Mouse (Mus musculus) hindbrain, embryonic 14.5 days (tissue): ENCODE measurements at regions not wholly inside any gene's neighbourhood (a gene's known extent, or its start where the extent isn't known, plus 50 kb on each side); places are given as distances from the start of the nearest gene placed in this dataset.

ENCODE experiments used
- ATAC-seq: fragments of 200-750 bp; cut with Nextera tagmentation; 2 replicates; pipeline ENCODE4 v1.8.0; 2017; ENCODE audit warnings: moderate number of reproducible peaks, mild to moderate bottlenecking, moderate TSS enrichment, moderate library complexity; ENCODE audit not compliant: low FRiP score
- DNase-seq: peaks from one replicate; pipeline ENCODE4 v3.0.0-alpha.2; 2015; ENCODE audit warnings: low spot score
- H3K27ac ChIP-seq: fragments of 300-500 bp; sonication (generic); 2 replicates; pipeline ENCODE4 v1.5.1; 2014; ENCODE audit warnings: mild to moderate bottlenecking, moderate library complexity
- H3K27me3 ChIP-seq: fragments of 300-500 bp; sonication (generic); 2 replicates; pipeline ENCODE4 v1.6.1; 2014; ENCODE audit warnings: mild to moderate bottlenecking, low read length, mixed read lengths; ENCODE audit not compliant: control insufficient read depth, insufficient read depth
- H3K36me3 ChIP-seq: fragments of 300-500 bp; sonication (generic); replicated peaks from 2 replicates; pipeline ENCODE4 v1.6.1; 2014; ENCODE audit not compliant: control insufficient read depth, insufficient read depth
- H3K4me1 ChIP-seq: fragments of 300-500 bp; sonication (generic); replicated peaks from 2 replicates; pipeline ENCODE4 v1.6.1; 2014; ENCODE audit warnings: antibody characterized with exemption, low read length, mixed read lengths; ENCODE audit not compliant: control insufficient read depth, insufficient read depth
- H3K4me2 ChIP-seq: fragments of 300-500 bp; sonication (generic); replicated peaks from 2 replicates; pipeline ENCODE4 v1.6.1; 2014; ENCODE audit warnings: mild to moderate bottlenecking, moderate library complexity
- H3K4me3 ChIP-seq: fragments of 300-500 bp; sonication (generic); replicated peaks from 2 replicates; pipeline ENCODE4 v1.5.1; 2014; ENCODE audit warnings: mild to moderate bottlenecking, low read length
- H3K9ac ChIP-seq: fragments of 300-500 bp; sonication (generic); 2 replicates; pipeline ENCODE4 v1.6.1; 2014
- H3K9me3 ChIP-seq: fragments of 300-500 bp; sonication (generic); 2 replicates; pipeline ENCODE4 v1.6.1; 2016; ENCODE audit warnings: low read length; ENCODE audit not compliant: control insufficient read depth
- WGBS: fragments of 180-500 bp; shearing (Covaris S2); extraction: QIAGEN DNeasy Blood & Tissue Kit; methylation state at CpG from one replicate; pipeline ENCODE4 v1.1.7; 2014; 5-methylcytosine and 5-hydroxymethylcytosine counted together

DNA sequence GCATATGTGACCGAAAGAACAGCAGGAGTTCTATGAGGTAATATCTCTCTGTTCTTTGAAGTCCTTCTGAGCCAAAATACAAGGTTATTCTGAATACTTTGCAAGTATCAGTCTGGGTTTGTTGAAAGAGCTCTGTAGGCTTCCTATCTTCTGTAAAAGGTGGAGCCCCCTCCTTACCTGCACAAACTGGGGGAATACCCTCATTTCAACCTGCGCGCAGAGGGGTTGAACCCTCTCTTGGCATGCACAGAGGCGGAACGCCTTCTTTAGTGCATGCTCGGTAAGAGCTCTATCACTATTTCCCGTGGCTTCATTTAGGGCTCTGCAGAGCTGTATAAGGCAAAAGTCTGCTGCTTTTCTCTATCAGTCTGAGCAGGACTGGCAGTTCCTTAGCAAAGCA, 113.0 kb upstream of the Klf3 start:
- Histone ChIP-seq H3K9me3 (peaks cover 6% of the 10 kb centered on the region; the same call in 1 of the 2 replicates), H3K4me2 (no peak overlapping the region), H3K36me3 (no peaks in the 10 kb centered on the region), H3K27ac (no peak overlapping the region), H3K4me3 (no peak overlapping the region), H3K9ac (no peak overlapping the region), H3K4me1 (no peaks in the 10 kb centered on the region), H3K27me3 (no peaks in the 10 kb centered on the region)
- 82% methylated on average over 7 of the region's 7 CpGs for WGBS
- DNase-seq = no peak
- no peak for ATAC-seq

- ATAC-seq (no peak), DNase-seq (no peak)
- Histone ChIP-seq H3K27ac (no peak overlapping the region), H3K36me3 (no peaks in the 10 kb centered on the region), H3K9me3 (peaks cover 4% of the 10 kb centered on the region; the same call in 1 of the 2 replicates), H3K4me2 (no peak overlapping the region), H3K27me3 (no peaks in the 10 kb centered on the region), H3K9ac (no peak overlapping the region), H3K4me1 (no peaks in the 10 kb centered on the region), H3K4me3 (no peak overlapping the region)
- WGBS = 91% methylated on average over 8 of the region's 8 CpGs
These were observed 111.6 kb upstream of the Klf3 start for GRCm38 (mm10) chr5:64691406-64692100.

DNA sequence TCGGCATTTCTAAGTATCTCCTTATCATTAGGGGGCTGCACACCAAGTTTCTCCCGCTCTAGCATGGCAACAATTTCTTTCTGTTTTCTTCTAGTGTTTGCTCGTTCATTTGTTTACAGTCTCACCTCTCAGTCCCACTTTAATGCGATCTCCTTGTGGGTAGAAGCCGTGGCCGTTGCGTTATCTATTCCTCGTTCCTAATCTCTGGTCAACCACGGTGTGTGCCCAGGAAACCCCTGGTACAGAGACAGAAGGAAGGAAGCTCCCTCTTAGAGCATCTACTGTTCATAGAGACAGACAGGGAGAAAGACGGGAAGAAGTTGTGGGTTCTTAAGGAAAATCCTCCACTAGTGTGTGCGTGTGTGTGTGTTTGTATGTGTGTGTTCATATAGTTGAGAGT, 110.9 kb upstream of the Klf3 start:
- Histone ChIP-seq H3K27ac (no peak overlapping the region), H3K4me1 (no peaks in the 10 kb centered on the region), H3K9ac (no peak overlapping the region), H3K9me3 (no peaks in the 10 kb centered on the region), H3K4me3 (no peak overlapping the region), H3K4me2 (no peak overlapping the region), H3K27me3 (no peaks in the 10 kb centered on the region), H3K36me3 (no peaks in the 10 kb centered on the region)
- 96% methylated on average over 11 of the region's 11 CpGs for WGBS
- no peak for DNase-seq
- ATAC-seq = no peak

GRCm38 (mm10) chr5:64693616-64694015, 109.6 kb upstream of the Klf3 start:
- Histone ChIP-seq H3K4me2 (no peak overlapping the region), H3K27me3 (no peaks in the 10 kb centered on the region), H3K4me3 (no peak overlapping the region), H3K4me1 (no peaks in the 10 kb centered on the region), H3K9me3 (no peaks in the 10 kb centered on the region), H3K27ac (no peak overlapping the region), H3K36me3 (no peaks in the 10 kb centered on the region), H3K9ac (no peak overlapping the region)
- WGBS = 91% methylated on average over 8 of the region's 8 CpGs
- DNase-seq (no peak), ATAC-seq (no peak)

- DNase-seq = no peak
- no peak for ATAC-seq
- no peaks in the 10 kb centered on the region for H3K9me3 ChIP-seq
- no peak overlapping the region for H3K4me3 ChIP-seq
- no peaks in the 10 kb centered on the region for H3K4me1 ChIP-seq
- WGBS = 48% methylated on average over 8 of the region's 8 CpGs
- no peaks in the 10 kb centered on the region for H3K27me3 ChIP-seq
- H3K27ac ChIP-seq = no peak overlapping the region
- H3K4me2 ChIP-seq = no peak overlapping the region
- H3K36me3 ChIP-seq = no peaks in the 10 kb centered on the region
- H3K9ac ChIP-seq = no peak overlapping the region
These were observed 108.6 kb upstream of the Klf3 start for GRCm38 (mm10) chr5:64694606-64695005.

DNA sequence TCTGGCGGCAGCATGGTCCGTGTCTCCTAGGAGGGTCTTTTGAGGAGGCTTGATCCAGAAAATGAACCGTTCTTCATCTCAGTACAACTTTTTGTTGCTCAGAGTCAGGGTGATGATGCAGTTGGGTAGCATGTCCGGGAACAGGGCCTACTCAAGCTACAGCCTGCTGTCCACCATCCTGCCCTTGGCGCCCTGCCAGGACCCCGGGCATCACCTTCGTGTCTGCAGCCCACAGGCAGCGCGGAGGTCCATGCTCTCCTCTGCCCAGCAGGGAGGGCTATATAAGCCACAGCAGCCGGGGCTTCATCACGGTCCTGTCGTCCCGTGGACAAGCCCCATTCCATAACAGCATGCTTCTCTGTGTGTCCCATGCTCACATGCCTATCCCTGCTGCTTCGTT, 107.1 kb upstream of the Klf3 start:
- Histone ChIP-seq H3K27ac (no peak overlapping the region), H3K4me1 (0 out of 2 replicates have a peak, but pooled peaks cover under 1% of the 10 kb centered on the region)

DNA sequence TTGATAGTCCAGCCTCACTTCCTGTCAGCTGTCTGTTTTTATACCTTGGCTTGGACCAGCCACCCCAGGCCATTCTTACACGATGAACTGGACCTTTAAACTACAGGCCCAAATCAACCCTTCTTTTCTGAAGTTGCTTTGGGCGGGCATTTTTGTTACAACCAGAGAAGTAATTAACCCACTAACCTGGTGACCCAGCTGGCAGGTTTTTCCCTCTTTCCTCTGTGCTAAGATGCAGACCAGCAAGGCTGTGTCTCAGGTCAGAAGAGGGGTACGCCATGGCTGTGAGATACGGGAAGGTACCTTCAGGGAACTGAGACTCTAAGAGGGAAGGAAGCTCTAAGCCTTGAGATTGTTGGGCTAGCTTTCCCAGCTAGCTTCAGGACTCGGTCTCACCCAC, 105.7 kb upstream of the Klf3 start:
- Histone ChIP-seq H3K27ac (no peak overlapping the region), H3K36me3 (no peaks in the 10 kb centered on the region), H3K9ac (no peak overlapping the region), H3K27me3 (no peaks in the 10 kb centered on the region), H3K4me2 (no peak overlapping the region), H3K4me1 (peaks cover 13% of the 10 kb centered on the region; the same call in 1 of the 2 replicates), H3K9me3 (no peaks in the 10 kb centered on the region), H3K4me3 (no peak overlapping the region)
- no peak for ATAC-seq
- no peak for DNase-seq
- 93% methylated on average over 5 of the region's 5 CpGs for WGBS

More for the DNA sequence above, 107.1 kb upstream of the Klf3 start:
- H3K4me3 ChIP-seq = no peak overlapping the region
- no peak overlapping the region for H3K4me2 ChIP-seq
- no peak for ATAC-seq
- no peaks in the 10 kb centered on the region for H3K9me3 ChIP-seq
- H3K9ac ChIP-seq = no peak overlapping the region
- no peaks in the 10 kb centered on the region for H3K36me3 ChIP-seq
- 86% methylated on average over 14 of the region's 14 CpGs for WGBS
- H3K27me3 ChIP-seq = no peaks in the 10 kb centered on the region
- DNase-seq = no peak

GRCm38 (mm10) chr5:64698458-64699116, 104.6 kb upstream of the Klf3 start:
- H3K4me2 ChIP-seq = no peak overlapping the region
- H3K36me3 ChIP-seq = no peaks in the 10 kb centered on the region
- H3K9ac ChIP-seq = no peak overlapping the region
- ATAC-seq (no peak), DNase-seq (no peak)
- no peak overlapping the region for H3K27ac ChIP-seq
- H3K4me1 ChIP-seq = peaks cover 21% of the 10 kb centered on the region
- 91% methylated on average over 6 of the region's 6 CpGs for WGBS
- H3K9me3 ChIP-seq = no peaks in the 10 kb centered on the region
- H3K4me3 ChIP-seq = no peak overlapping the region
- no peaks in the 10 kb centered on the region for H3K27me3 ChIP-seq

DNA sequence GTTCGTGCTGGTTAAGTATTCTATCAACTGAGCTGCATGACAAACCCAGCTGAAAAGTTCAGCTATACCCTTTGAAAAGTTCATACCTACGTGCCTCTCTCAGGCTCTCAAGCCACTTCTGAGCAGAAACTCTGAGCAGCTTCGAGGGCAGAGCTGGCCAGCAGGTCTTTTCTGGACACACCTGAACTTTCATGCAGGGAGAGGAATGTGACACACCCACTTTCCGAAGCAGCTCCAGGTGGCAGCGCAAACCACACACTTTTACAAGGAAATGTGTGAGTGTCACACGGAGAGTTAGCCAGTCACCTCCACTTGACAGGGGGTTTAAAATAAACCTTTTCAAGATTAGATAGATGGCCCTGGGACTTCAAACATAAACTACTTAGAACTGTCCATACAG, 103.2 kb upstream of the Klf3 start:
- 94% methylated on average over 6 of the region's 6 CpGs for WGBS
- H3K36me3 ChIP-seq = no peaks in the 10 kb centered on the region
- no peak overlapping the region for H3K4me2 ChIP-seq
- H3K4me1 ChIP-seq = peaks cover 23% of the 10 kb centered on the region
- H3K27me3 ChIP-seq = no peaks in the 10 kb centered on the region
- H3K9me3 ChIP-seq = no peaks in the 10 kb centered on the region
- no peak overlapping the region for H3K4me3 ChIP-seq
- no peak for DNase-seq
- no peak overlapping the region for H3K9ac ChIP-seq
- ATAC-seq = no peak
- no peak overlapping the region for H3K27ac ChIP-seq
